Mouse (Mus musculus): ENCODE measurements around the gene Il17c. TPM values are rescaled to one million over a fixed set of nuclear protein-coding genes. Genes with fewer than 3 reads are reported as not detected.
A peak's percentile ranks its signal among the peaks of the same experiment; 100 is the strongest.

Il17c gene
- total and polyA plus RNA-seq, 2 experiments from 2014 or later, result 0.21 to 0.52 TPM

DNA sequence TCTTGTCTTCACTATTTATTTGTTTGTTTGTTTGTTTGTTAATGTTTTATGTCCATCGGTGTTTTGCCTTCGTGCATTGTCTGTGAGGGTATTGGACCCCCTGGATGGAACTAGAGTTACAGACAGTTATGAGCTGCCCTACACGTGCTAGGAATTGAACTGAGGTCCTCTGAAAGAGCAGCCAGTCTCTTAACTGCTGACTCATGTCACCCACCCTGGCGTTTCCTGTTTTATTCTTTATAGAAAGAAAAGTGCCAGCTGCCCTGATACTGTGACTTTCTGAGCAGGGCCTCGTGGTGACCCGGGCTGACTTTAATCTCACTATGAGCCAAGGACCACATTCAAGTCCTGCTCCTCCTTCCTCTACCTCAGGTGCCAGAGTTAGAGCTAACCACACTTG, 6.3 kb upstream of the Il17c start:
- Histone ChIP-seq H3K4me3 (ENCODE audit: low read length) (no peak overlapping the region), H3K9me3 (ENCODE audit: low read length) (no peaks in the 10 kb centered on the region), H3K36me3 (ENCODE audit: insufficient read depth, low read length) (peaks cover 75% of the 10 kb centered on the region), H3K27ac (no peak overlapping the region), H3K27me3 (ENCODE audit: insufficient read depth, low read length) (no peaks in the 10 kb centered on the region), H3K4me2 (ENCODE audit: low read depth, low read length) (no peak overlapping the region), H3K4me1 (ENCODE audit: insufficient read depth, low read length) (no peaks in the 10 kb centered on the region), H3K9ac (replicated peaks; ENCODE audit: low read length) (no peak overlapping the region)
- ATAC-seq (no peak), DNase-seq (ENCODE audit: low spot score) (no peak)
- WGBS, result 88% methylated on average over 6 of the region's 6 CpGs
- TF ChIP-seq CTCF (IDR thresholded peaks at IDR 0.05; ENCODE audit: low read depth), result no peak

DNA sequence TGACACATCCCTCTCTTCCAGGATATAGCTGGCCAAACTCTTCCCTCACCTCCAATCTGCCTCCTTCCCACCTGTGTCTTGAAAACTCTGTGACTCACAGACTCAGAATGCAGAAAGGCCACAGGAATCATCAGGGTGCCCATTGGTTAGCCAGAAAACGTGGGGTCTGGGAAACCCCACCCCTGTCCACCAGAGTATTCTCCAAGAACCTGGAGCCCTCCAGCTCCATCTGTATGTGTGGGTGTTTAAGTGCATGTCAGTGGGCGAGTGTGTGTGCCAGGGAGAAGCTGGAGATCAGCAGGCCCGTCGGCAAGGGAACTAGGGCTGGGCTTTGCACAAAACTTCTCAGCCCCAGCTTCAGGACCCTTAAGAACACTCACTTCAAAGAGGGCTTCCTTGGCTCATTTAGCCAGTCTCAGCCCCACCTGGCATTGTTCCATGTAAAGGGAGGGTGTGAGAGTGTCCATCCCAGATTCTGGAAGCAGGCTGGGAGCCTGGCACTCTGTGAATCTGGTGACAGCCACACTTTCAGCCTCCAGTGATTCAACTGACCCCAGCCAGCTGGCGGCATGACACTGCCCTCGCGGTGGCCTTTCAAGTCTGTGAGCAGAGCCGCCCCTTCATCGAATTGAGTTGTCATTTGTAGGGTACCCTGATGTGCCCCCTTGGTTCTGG, 1.8 kb upstream of the Il17c start:
- peak; percentile 72 for DNase-seq (ENCODE audit: low spot score)
- WGBS, result 44% methylated on average over 9 of the region's 9 CpGs

DNA sequence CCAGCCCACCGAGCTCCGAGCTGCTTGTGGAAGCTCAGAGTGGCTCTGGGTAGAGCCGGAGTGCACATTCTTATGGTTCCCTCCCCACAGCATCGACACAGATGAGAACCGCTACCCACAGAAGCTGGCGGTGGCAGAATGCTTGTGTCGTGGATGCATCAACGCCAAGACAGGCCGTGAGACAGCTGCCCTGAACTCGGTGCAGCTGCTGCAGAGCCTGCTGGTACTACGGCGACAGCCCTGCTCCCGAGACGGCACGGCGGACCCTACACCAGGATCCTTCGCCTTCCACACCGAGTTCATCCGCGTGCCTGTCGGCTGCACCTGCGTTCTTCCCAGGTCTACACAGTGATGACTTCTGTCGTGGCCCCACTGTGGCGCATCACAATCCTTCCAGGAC, 1.4 kb downstream of the Il17c start:
- H3K4me1 ChIP-seq (ENCODE audit: insufficient read depth, low read length), result no peaks in the 10 kb centered on the region
- ATAC-seq (no peak), DNase-seq (ENCODE audit: low spot score) (no peak)
- no peak for TF ChIP-seq CTCF (IDR thresholded peaks at IDR 0.05; ENCODE audit: low read depth)
- H3K9me3 ChIP-seq (ENCODE audit: low read length), result no peaks in the 10 kb centered on the region
- H3K27me3 ChIP-seq (ENCODE audit: insufficient read depth, low read length), result no peaks in the 10 kb centered on the region
- H3K9ac ChIP-seq (replicated peaks; ENCODE audit: low read length), result no peak overlapping the region
- H3K4me3 ChIP-seq (ENCODE audit: low read length), result no peak overlapping the region
- H3K36me3 ChIP-seq (ENCODE audit: insufficient read depth, low read length), result 0 out of 2 replicates have a peak, but pooled peaks cover 5% of the 10 kb centered on the region
- WGBS, result 84% methylated on average over 24 of the region's 24 CpGs
- no peak overlapping the region for H3K27ac ChIP-seq
- H3K4me2 ChIP-seq (ENCODE audit: low read depth, low read length), result no peak overlapping the region

More for the DNA sequence above, 1.8 kb upstream of the Il17c start:
- Histone ChIP-seq H3K9me3 (ENCODE audit: low read length) (no peaks in the 10 kb centered on the region), H3K27ac (no peak overlapping the region; the same call in 1 of the 2 replicates), H3K4me3 (ENCODE audit: low read length) (no peak overlapping the region), H3K9ac (replicated peaks; ENCODE audit: low read length) (no peak overlapping the region), H3K36me3 (ENCODE audit: insufficient read depth, low read length) (peaks cover 32% of the 10 kb centered on the region), H3K4me1 (ENCODE audit: insufficient read depth, low read length) (no peaks in the 10 kb centered on the region), H3K27me3 (ENCODE audit: insufficient read depth, low read length) (no peaks in the 10 kb centered on the region), H3K4me2 (ENCODE audit: low read depth, low read length) (no peak overlapping the region)
- ATAC-seq, result peak; percentile 64
- no peak for TF ChIP-seq CTCF (IDR thresholded peaks at IDR 0.05; ENCODE audit: low read depth)

DNA sequence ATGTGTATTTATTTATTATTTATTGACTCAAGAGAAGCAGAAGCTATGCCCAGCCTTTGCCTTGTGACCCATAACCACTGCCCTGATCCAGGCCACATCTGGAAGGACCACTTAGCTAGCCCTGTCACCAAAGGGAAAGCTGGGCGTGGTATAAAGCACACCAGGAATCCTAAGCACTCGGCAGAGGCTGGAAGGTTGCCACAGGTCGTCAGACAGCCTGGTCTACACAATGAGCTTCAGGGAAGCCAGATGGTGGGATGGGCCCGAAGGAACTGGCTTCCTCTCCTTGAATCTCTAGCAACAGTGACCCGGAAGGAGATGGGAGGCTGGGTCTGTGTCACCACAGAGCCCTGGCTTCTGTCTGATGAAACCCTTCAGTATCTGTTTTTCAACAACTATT, 1.8 kb downstream of the Il17c start:
- no peak overlapping the region for H3K4me2 ChIP-seq (ENCODE audit: low read depth, low read length)
- no peak overlapping the region for H3K27ac ChIP-seq
- H3K4me3 ChIP-seq (ENCODE audit: low read length), result no peak overlapping the region
- WGBS, result 37% methylated on average over 5 of the region's 5 CpGs
- no peaks in the 10 kb centered on the region for H3K4me1 ChIP-seq (ENCODE audit: insufficient read depth, low read length)
- DNase-seq (ENCODE audit: low spot score) (peak; percentile 35), ATAC-seq (no peak)
- no peaks in the 10 kb centered on the region for H3K9me3 ChIP-seq (ENCODE audit: low read length)
- H3K9ac ChIP-seq (replicated peaks; ENCODE audit: low read length), result no peak overlapping the region
- H3K36me3 ChIP-seq (ENCODE audit: insufficient read depth, low read length), result 0 out of 2 replicates have a peak, but pooled peaks cover 5% of the 10 kb centered on the region
- no peaks in the 10 kb centered on the region for H3K27me3 ChIP-seq (ENCODE audit: insufficient read depth, low read length)
- no peak for TF ChIP-seq CTCF (IDR thresholded peaks at IDR 0.05; ENCODE audit: low read depth)

DNA sequence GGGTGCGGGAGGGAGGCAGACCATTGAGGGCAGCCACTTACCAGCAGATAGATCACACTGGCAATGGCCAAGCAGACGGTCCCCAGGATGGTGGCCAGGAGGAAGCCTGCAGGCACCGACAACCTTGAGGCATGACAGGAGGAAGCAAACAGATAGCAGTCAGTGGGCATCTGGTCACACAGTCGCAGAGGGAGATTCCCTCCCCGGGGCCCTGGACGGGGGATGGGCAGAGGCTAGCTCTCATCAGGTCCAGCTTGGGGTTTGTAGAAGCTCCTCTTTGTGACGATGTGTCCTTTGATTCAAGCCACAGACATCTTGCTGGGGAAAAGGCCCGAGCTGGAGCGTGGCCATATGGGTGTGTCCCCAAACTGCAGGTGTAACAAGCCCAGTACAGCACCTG, 4.3 kb downstream of the Il17c start:
- Histone ChIP-seq H3K36me3 (ENCODE audit: insufficient read depth, low read length) (no peaks in the 10 kb centered on the region), H3K4me2 (ENCODE audit: low read depth, low read length) (no peak overlapping the region), H3K4me1 (ENCODE audit: insufficient read depth, low read length) (no peaks in the 10 kb centered on the region), H3K9ac (replicated peaks; ENCODE audit: low read length) (no peak overlapping the region), H3K27me3 (ENCODE audit: insufficient read depth, low read length) (no peaks in the 10 kb centered on the region), H3K9me3 (ENCODE audit: low read length) (no peaks in the 10 kb centered on the region), H3K27ac (no peak overlapping the region), H3K4me3 (ENCODE audit: low read length) (no peak overlapping the region)
- ATAC-seq (no peak), DNase-seq (ENCODE audit: low spot score) (no peak)
- WGBS, result 72% methylated on average over 9 of the region's 9 CpGs
- TF ChIP-seq CTCF (IDR thresholded peaks at IDR 0.05; ENCODE audit: low read depth), result no peak

DNA sequence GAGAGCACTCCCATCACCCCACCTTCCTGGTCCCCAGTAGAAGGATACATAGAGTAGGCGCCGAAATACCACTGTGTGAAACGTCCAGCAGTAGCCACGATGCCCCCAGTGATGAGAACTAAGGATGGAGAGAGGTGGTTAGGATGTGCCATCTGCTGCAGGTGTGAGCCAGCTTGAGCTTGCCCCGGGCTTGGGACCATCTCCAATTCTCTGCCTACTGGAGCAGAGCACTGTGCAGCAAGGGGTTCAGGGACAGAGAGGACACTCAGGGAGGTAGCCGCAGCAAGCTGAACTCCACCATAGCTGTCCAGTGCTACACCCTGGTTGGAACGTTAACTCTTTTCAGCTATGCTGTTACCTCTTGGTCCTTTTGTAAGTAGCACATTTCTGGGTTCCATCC, 5.8 kb downstream of the Il17c start:
- no peak overlapping the region for H3K9ac ChIP-seq (replicated peaks; ENCODE audit: low read length)
- H3K27ac ChIP-seq, result no peak overlapping the region
- DNase-seq (ENCODE audit: low spot score) (no peak), ATAC-seq (no peak)
- H3K4me1 ChIP-seq (ENCODE audit: insufficient read depth, low read length), result peaks cover 9% of the 10 kb centered on the region; the same call in 1 of the 2 replicates
- H3K4me2 ChIP-seq (ENCODE audit: low read depth, low read length), result no peak overlapping the region
- H3K36me3 ChIP-seq (ENCODE audit: insufficient read depth, low read length), result no peaks in the 10 kb centered on the region
- no peak overlapping the region for H3K4me3 ChIP-seq (ENCODE audit: low read length)
- H3K27me3 ChIP-seq (ENCODE audit: insufficient read depth, low read length), result no peaks in the 10 kb centered on the region
- H3K9me3 ChIP-seq (ENCODE audit: low read length), result no peaks in the 10 kb centered on the region
- WGBS, result 82% methylated on average over 7 of the region's 7 CpGs
- no peak for TF ChIP-seq CTCF (IDR thresholded peaks at IDR 0.05; ENCODE audit: low read depth)

DNA sequence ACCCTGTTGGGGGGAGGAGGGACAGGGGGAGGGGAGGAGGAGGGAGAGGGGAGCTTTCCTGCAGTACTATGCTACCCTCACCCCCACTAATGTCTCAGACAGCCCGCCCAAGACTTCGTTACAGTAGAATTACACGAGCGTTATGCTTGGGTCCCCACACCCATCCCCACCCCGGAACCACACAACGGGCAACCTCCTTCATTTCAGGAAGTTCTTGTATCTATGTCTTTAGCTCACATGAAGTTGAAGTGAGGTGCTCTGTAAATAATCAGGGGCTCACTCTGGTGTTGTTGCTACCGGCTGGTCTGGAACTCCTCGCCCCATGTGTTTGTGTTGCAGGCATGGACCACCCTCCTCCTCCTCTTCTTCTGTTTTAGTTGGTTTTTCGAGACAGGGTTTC, 6.3 kb downstream of the Il17c start:
- Histone ChIP-seq H3K9ac (replicated peaks; ENCODE audit: low read length) (no peak overlapping the region), H3K36me3 (ENCODE audit: insufficient read depth, low read length) (no peaks in the 10 kb centered on the region), H3K27me3 (ENCODE audit: insufficient read depth, low read length) (no peaks in the 10 kb centered on the region), H3K27ac (no peak overlapping the region), H3K9me3 (ENCODE audit: low read length) (no peaks in the 10 kb centered on the region), H3K4me3 (ENCODE audit: low read length) (no peak overlapping the region), H3K4me2 (ENCODE audit: low read depth, low read length) (no peak overlapping the region), H3K4me1 (ENCODE audit: insufficient read depth, low read length) (peaks cover 10% of the 10 kb centered on the region; the same call in 1 of the 2 replicates)
- DNase-seq (ENCODE audit: low spot score) (no peak), ATAC-seq (no peak)
- TF ChIP-seq CTCF (IDR thresholded peaks at IDR 0.05; ENCODE audit: low read depth), result no peak
- WGBS, result 92% methylated on average over 9 of the region's 9 CpGs

Data from hindbrain, postnatal 0 days (tissue).